Mouse (Mus musculus) stomach, postnatal 0 days (tissue): ENCODE results near the gene Cenpv. TPM values are rescaled to one million over a fixed set of nuclear protein-coding genes. Genes with fewer than 3 reads are reported as not detected.

ENCODE experiments used
- ATAC-seq: fragments of 200-750 bp; cut with Nextera tagmentation; 2 replicates; pipeline ENCODE4 v1.8.0; 2017; ENCODE audit not compliant: low FRiP score, low TSS enrichment
- DNase-seq: peaks from one replicate; pipeline ENCODE4 v3.0.0-alpha.2; 2016; ENCODE audit warnings: low spot score
- H3K27ac ChIP-seq: fragments of 300-500 bp; sonication (generic); replicated peaks from 2 replicates; pipeline ENCODE4 v1.5.1; 2014; ENCODE audit warnings: mild to moderate bottlenecking, control low read depth
- H3K27me3 ChIP-seq: fragments of 300-500 bp; sonication (generic); 2 replicates; pipeline ENCODE4 v1.6.1; 2014; ENCODE audit warnings: low read length; ENCODE audit not compliant: control insufficient read depth, insufficient read depth
- H3K36me3 ChIP-seq: fragments of 300-500 bp; sonication (generic); 2 replicates; pipeline ENCODE4 v1.6.1; 2014; ENCODE audit warnings: low read length, mixed read lengths; ENCODE audit not compliant: control insufficient read depth, insufficient read depth
- H3K4me1 ChIP-seq: fragments of 300-500 bp; sonication (generic); replicated peaks from 2 replicates; pipeline ENCODE4 v1.6.1; 2014; ENCODE audit warnings: antibody characterized with exemption; ENCODE audit not compliant: control insufficient read depth, insufficient read depth
- H3K4me2 ChIP-seq: fragments of 300-500 bp; sonication (generic); replicated peaks from 2 replicates; pipeline ENCODE4 v1.6.1; 2014; ENCODE audit warnings: low read depth, mild to moderate bottlenecking, control low read depth, moderate library complexity
- H3K4me3 ChIP-seq: fragments of 300-500 bp; sonication (generic); 2 replicates; pipeline ENCODE4 v1.5.1; 2014; ENCODE audit warnings: low read depth, low read length, control low read depth
- H3K9ac ChIP-seq: fragments of 300-500 bp; sonication (generic); 2 replicates; pipeline ENCODE4 v1.6.1; 2014; ENCODE audit warnings: mild to moderate bottlenecking, low read length, control low read depth, mixed read lengths
- H3K9me3 ChIP-seq: fragments of 300-500 bp; sonication (generic); 2 replicates; pipeline ENCODE4 v1.6.1; 2016; ENCODE audit warnings: low read length; ENCODE audit not compliant: control insufficient read depth
- CTCF ChIP-seq: IDR thresholded peaks from 2 replicates; pipeline ENCODE4 v1.5.1; 2016; ENCODE audit warnings: antibody characterized with exemption, low read depth, mild to moderate bottlenecking, moderate library complexity
- EP300 ChIP-seq: optimal IDR thresholded peaks from 2 replicates; pipeline ENCODE3; 2016; ENCODE audit warnings: antibody characterized with exemption
- WGBS: fragments of 180-500 bp; shearing (Covaris S2); extraction: QIAGEN DNeasy Blood & Tissue Kit; methylation state at CpG from one replicate; pipeline ENCODE4 v1.1.7; 2014; 5-methylcytosine and 5-hydroxymethylcytosine counted together
- polyA plus RNA-seq: library from polyadenylated mRNA; unstranded; fragments of >200 nt; fragmentation: Nextera tagmentation; extraction: Ambion mirVana; gene quantifications from 2 replicates; pipeline ENCODE4 v1.2.1, GENCODE M21; 2015

The Cenpv gene
- polyA plus RNA-seq, 1 experiment from 2014 or later = 17.8 TPM

DNA sequence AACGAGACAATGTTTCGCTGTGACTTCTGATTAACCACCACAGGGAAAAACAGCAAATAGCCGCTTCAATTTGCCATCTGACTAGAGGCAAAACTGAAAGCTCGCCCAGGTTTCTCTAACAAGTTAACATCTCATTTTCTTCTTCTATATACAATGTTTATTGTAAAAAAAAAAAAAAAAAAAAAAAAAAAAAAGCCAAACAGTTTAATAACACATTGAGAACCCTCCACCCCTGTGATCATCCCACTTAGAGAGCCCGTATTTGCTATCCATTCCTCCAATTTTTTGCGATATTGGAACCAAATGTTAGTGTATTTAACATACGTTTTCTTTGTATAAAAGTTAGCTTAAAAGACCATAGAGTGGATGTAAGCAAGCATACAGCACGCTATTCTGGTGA is 2.0 kb downstream of the Cenpv start:
- no peak for TF ChIP-seq EP300
- TF ChIP-seq CTCF = no peak
- DNase-seq (no peak), ATAC-seq (no peak)
- H3K27ac ChIP-seq = no peak overlapping the region
- no peaks in the 10 kb centered on the region for H3K36me3 ChIP-seq
- no peak overlapping the region for H3K9ac ChIP-seq
- no peaks in the 10 kb centered on the region for H3K9me3 ChIP-seq
- H3K4me2 ChIP-seq = no peak overlapping the region
- WGBS = 91% methylated on average over 8 of the region's 8 CpGs
- no peaks in the 10 kb centered on the region for H3K27me3 ChIP-seq
- peaks cover 3% of the 10 kb centered on the region for H3K4me1 ChIP-seq
- no peak overlapping the region for H3K4me3 ChIP-seq

DNA sequence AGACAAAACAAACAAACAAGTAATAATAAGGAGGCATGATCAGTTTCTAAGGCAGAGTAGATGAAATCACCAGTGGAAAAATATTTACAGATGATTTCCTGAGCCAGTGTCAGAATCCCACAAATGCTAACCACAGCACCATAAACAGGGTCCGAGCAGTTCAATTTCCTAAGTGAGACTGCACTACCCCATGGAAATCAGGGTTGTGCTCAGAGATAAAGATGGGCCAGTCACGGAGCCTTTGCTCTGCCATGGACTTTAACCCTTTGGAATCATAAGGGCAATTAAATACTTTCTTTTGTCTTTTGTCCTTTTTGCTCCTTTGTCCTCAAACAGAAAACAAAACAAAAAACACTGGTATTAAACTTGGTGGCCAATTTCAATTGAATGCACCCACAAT is 16.8 kb downstream of the Cenpv start:
- Histone ChIP-seq H3K27me3 (no peaks in the 10 kb centered on the region), H3K9ac (no peak overlapping the region), H3K27ac (no peak overlapping the region), H3K4me3 (no peak overlapping the region), H3K4me1 (no peaks in the 10 kb centered on the region), H3K9me3 (no peaks in the 10 kb centered on the region), H3K36me3 (no peaks in the 10 kb centered on the region), H3K4me2 (no peak overlapping the region)
- TF ChIP-seq EP300 = no peak
- no peak for TF ChIP-seq CTCF
- WGBS = 67% methylated on average over 2 of the region's 2 CpGs
- no peak for DNase-seq
- ATAC-seq = no peak

DNA sequence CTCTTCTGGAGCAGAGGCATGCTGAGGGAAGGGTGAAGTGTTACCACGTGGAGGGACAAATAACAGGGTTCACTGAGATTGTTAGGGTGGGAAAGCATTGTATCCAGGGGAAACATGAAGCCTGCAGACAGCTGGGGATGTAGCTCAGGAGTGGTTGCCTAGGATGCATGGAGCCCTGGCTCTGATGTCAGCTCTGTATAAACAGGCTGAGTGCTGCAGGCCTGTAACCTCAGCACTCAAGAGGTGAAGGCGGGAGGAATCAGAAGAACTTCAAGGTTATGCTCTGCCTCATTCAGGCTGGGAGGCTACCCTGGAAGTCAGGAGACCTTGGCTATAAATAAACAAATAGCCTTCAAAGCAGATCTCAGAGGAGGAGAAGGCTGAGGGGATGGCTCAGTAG is 20.1 kb downstream of the Cenpv start:
- no peak overlapping the region for H3K4me3 ChIP-seq
- no peaks in the 10 kb centered on the region for H3K27me3 ChIP-seq
- 28% methylated on average over 2 of the region's 2 CpGs for WGBS
- H3K9me3 ChIP-seq = no peaks in the 10 kb centered on the region
- H3K36me3 ChIP-seq = no peaks in the 10 kb centered on the region
- H3K27ac ChIP-seq = no peak overlapping the region
- H3K4me1 ChIP-seq = no peaks in the 10 kb centered on the region
- TF ChIP-seq EP300 = no peak
- no peak for TF ChIP-seq CTCF
- no peak overlapping the region for H3K4me2 ChIP-seq
- no peak overlapping the region for H3K9ac ChIP-seq
- DNase-seq (no peak), ATAC-seq (no peak)

DNA sequence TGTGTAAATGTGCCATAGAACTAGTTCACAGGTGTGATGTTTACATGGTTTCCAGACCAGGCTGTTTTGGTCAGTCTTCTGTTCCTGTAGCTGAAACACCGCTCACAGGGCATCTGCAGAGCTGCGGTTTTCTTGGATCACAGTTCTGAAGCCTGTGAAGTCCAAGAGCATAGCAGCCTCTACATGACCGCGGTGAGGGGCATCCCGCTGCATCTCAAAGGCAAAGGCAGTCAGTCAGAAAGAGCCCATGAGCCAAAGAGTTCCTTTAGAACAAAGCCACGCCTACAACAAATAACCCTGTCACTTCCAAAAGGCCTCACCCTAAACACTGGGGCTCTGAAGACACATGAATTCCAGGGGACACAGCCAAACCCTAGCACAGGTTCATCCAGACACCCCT is 25.8 kb downstream of the Cenpv start:
- ATAC-seq = no peak
- H3K36me3 ChIP-seq = no peaks in the 10 kb centered on the region
- H3K27ac ChIP-seq = no peak overlapping the region
- H3K9me3 ChIP-seq = no peaks in the 10 kb centered on the region
- H3K27me3 ChIP-seq = no peaks in the 10 kb centered on the region
- no peak for DNase-seq
- no peak overlapping the region for H3K4me3 ChIP-seq
- WGBS = 82% methylated on average over 6 of the region's 6 CpGs
- H3K9ac ChIP-seq = no peak overlapping the region
- TF ChIP-seq EP300 = no peak
- no peak for TF ChIP-seq CTCF
- no peak overlapping the region for H3K4me2 ChIP-seq
- no peaks in the 10 kb centered on the region for H3K4me1 ChIP-seq

DNA sequence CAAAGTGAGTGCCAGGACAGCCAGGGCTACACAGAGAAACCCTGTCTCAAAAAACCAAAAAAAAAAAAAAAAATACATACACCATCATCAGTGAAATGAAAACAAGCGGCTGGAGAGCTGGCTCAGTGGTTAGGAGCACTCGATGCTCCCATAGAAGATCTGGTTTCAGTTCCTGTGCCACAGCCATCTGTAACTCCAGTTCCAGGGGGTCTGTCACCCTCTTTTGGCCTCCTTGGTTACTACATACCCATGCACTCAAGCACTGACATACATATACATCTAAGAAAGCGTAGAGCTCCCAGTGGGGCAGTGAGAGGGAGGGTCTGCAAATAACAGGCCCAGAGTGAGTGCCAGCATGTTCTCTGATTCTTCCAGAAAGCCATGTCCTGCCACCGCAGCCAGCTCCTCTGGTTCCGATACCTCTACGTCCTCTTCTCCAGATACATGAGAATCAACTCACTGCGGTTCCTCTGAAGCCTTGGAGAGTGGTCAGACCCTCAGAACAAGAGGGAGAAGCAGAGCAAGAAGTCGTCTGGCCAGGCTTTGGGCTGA is 26.5 kb downstream of the Cenpv start:
- no peak overlapping the region for H3K27ac ChIP-seq
- DNase-seq (no peak), ATAC-seq (no peak)
- no peak overlapping the region for H3K4me3 ChIP-seq
- no peaks in the 10 kb centered on the region for H3K4me1 ChIP-seq
- H3K4me2 ChIP-seq = no peak overlapping the region
- H3K36me3 ChIP-seq = no peaks in the 10 kb centered on the region
- WGBS = 88% methylated on average over 8 of the region's 8 CpGs
- H3K9ac ChIP-seq = no peak overlapping the region
- H3K27me3 ChIP-seq = no peaks in the 10 kb centered on the region
- TF ChIP-seq EP300 (no peak), CTCF (no peak)
- H3K9me3 ChIP-seq = no peaks in the 10 kb centered on the region

DNA sequence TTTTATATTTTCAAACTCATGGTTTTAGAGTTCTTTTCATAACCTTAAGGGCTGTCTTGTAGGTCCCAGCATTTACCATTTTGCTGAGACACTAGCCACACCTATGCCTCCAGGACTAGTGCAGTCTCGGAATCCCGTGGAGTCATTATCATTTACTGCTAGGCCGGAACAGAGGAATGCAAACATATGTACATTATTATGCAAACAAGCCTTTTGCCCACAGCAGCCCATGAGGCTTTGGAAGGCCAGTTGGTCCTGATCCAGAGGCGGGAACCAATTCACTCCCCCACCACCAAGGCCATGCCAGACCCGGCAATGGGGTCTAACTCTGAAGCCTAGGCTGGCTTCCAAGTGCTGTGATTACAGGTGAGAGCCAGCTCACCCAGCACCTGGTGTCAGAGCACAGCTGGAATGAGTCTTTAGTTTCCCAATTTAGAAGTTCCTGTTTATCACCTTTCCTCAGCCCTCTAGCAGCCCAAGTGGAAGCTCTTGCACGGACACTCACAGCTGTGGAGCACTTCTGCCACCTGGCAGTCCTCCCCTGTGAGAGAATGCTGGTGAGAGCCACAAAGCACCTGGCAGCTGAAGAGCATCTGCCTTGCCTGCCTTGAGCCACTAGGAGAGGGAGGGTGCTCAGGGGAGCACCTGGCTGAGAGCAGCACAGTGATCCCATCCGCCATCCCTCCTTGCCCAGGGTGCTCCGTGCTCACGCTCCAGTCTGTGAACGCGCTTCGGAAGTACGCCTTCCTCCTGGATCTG is 27.4 kb downstream of the Cenpv start:
- 72% methylated on average over 13 of the region's 13 CpGs for WGBS
- no peak overlapping the region for H3K9ac ChIP-seq
- H3K9me3 ChIP-seq = no peaks in the 10 kb centered on the region
- H3K4me1 ChIP-seq = no peaks in the 10 kb centered on the region
- no peak overlapping the region for H3K4me3 ChIP-seq
- H3K36me3 ChIP-seq = no peaks in the 10 kb centered on the region
- no peak overlapping the region for H3K27ac ChIP-seq
- no peak overlapping the region for H3K4me2 ChIP-seq
- DNase-seq (peak; percentile 21), ATAC-seq (peak; percentile 64)
- TF ChIP-seq EP300 (no peak), CTCF (0 out of 2 replicates have a peak, but pooled peaks have one; percentile 13)
- H3K27me3 ChIP-seq = no peaks in the 10 kb centered on the region
